Mouse (Mus musculus) olfactory bulb, adult 2 months (tissue): ENCODE data around the gene Fars2.

Experiments
- CTCF ChIP-seq: fragments of 200-500 bp; IDR thresholded peaks from 2 replicates; pipeline ENCODE4 v1.5.1; 2012; ENCODE audit warnings: low read depth, mild to moderate bottlenecking, low read length, moderate library complexity; ENCODE audit not compliant: insufficient read depth
- POLR2A ChIP-seq: fragments of 200-500 bp; IDR thresholded peaks from 2 replicates; pipeline ENCODE4 v1.6.1; 2012; ENCODE audit warnings: mild to moderate bottlenecking, low read depth, low read length, moderate library complexity; ENCODE audit not compliant: insufficient read depth

GRCm38 (mm10) chr13:36505730-36506129 is 388.5 kb downstream of the Fars2 start:
- no peak for TF ChIP-seq CTCF
- TF ChIP-seq POLR2A: no peak
